Mouse (Mus musculus): ENCODE measurements around the gene Zmynd10. TPM values are rescaled to one million over a fixed set of nuclear protein-coding genes. Genes with fewer than 3 reads are reported as not detected.
"Not testable (repeated sequence)": the region's sequence is repeated elsewhere in the genome, so short reads cannot be mapped to it uniquely, and the experiment has no call there.

Zmynd10 gene
- polyA plus RNA-seq, 1 experiment from 2014 or later = 1.2 TPM

GRCm38 (mm10) chr9:107551890-107552355 is 4.8 kb downstream of the Zmynd10 start:
- DNase-seq (ENCODE audit: low spot score) = no peak
- H3K4me1 ChIP-seq = peaks cover 74% of the 10 kb centered on the region
- H3K27me3 ChIP-seq (replicated peaks; ENCODE audit: low read depth, poor library complexity, severe bottlenecking) = peaks cover 62% of the 10 kb centered on the region

GRCm38 (mm10) chr9:107552690-107553393 is 5.7 kb downstream of the Zmynd10 start:
- Histone ChIP-seq H3K4me3 (peak overlapping the region; percentile 85), H3K27me3 (replicated peaks; ENCODE audit: low read depth, poor library complexity, severe bottlenecking) (peaks cover 56% of the 10 kb centered on the region), H3K4me1 (peaks cover 65% of the 10 kb centered on the region), H3K27ac (replicated peaks) (peak overlapping the region; percentile 88; the same call in 1 of the 2 replicates), H3K9me3 (no peaks in the 10 kb centered on the region), H3K36me3 (replicated peaks) (peaks cover 20% of the 10 kb centered on the region)
- WGBS = 79% methylated on average over 5 of the region's 5 CpGs
- no peak for DNase-seq (ENCODE audit: low spot score)

More at GRCm38 (mm10) chr9:107551890-107552355, 4.8 kb downstream of the Zmynd10 start:
- no peaks in the 10 kb centered on the region for H3K9me3 ChIP-seq
- 4% methylated on average over 8 of the region's 8 CpGs for WGBS
- peaks cover 11% of the 10 kb centered on the region for H3K36me3 ChIP-seq (replicated peaks)
- peak overlapping the region; percentile 85 for H3K4me3 ChIP-seq
- H3K27ac ChIP-seq (replicated peaks) = peak overlapping the region; percentile 88

- WGBS = 7% methylated on average over 37 of the region's 37 CpGs
- no peaks in the 10 kb centered on the region for H3K9me3 ChIP-seq
- no peak for DNase-seq (ENCODE audit: low spot score)
- peaks cover 65% of the 10 kb centered on the region for H3K4me1 ChIP-seq
- H3K4me3 ChIP-seq = peak overlapping the region; percentile 85
- peak overlapping the region; percentile 94 for H3K27ac ChIP-seq (replicated peaks)
- H3K36me3 ChIP-seq (replicated peaks) = peaks cover 29% of the 10 kb centered on the region
- H3K27me3 ChIP-seq (replicated peaks; ENCODE audit: low read depth, poor library complexity, severe bottlenecking) = peaks cover 47% of the 10 kb centered on the region
These were observed 6.6 kb downstream of the Zmynd10 start for GRCm38 (mm10) chr9:107553541-107554318.

GRCm38 (mm10) chr9:107554319-107554825 is 7.3 kb downstream of the Zmynd10 start:
- H3K4me3 ChIP-seq = peak overlapping the region; percentile 85
- H3K27me3 ChIP-seq (replicated peaks; ENCODE audit: low read depth, poor library complexity, severe bottlenecking) = peaks cover 41% of the 10 kb centered on the region
- peak overlapping the region; percentile 94 for H3K27ac ChIP-seq (replicated peaks)
- H3K9me3 ChIP-seq = no peaks in the 10 kb centered on the region
- under 1% methylated on average over 53 of the region's 53 CpGs for WGBS
- peaks cover 36% of the 10 kb centered on the region for H3K36me3 ChIP-seq (replicated peaks)
- peak; percentile 99 for DNase-seq (ENCODE audit: low spot score)
- H3K4me1 ChIP-seq = peaks cover 65% of the 10 kb centered on the region

- DNase-seq (ENCODE audit: low spot score) = peak; percentile 63
These were observed 7.9 kb downstream of the Zmynd10 start for GRCm38 (mm10) chr9:107555031-107555457.

GRCm38 (mm10) chr9:107555701-107556100 is 8.6 kb downstream of the Zmynd10 start:
- peaks cover 27% of the 10 kb centered on the region for H3K27me3 ChIP-seq (replicated peaks; ENCODE audit: low read depth, poor library complexity, severe bottlenecking)
- H3K27ac ChIP-seq (replicated peaks) = peak overlapping the region; percentile 94
- H3K9me3 ChIP-seq = no peaks in the 10 kb centered on the region
- H3K36me3 ChIP-seq (replicated peaks) = peaks cover 49% of the 10 kb centered on the region
- WGBS = 49% methylated on average over 2 of the region's 2 CpGs
- H3K4me1 ChIP-seq = peaks cover 53% of the 10 kb centered on the region
- DNase-seq (ENCODE audit: low spot score) = no peak
- H3K4me3 ChIP-seq = peak overlapping the region; percentile 85

More at GRCm38 (mm10) chr9:107555031-107555457, 7.9 kb downstream of the Zmynd10 start:
- H3K36me3 ChIP-seq (replicated peaks) = peaks cover 42% of the 10 kb centered on the region
- H3K4me3 ChIP-seq = peak overlapping the region; percentile 85
- WGBS = under 1% methylated on average over 23 of the region's 23 CpGs
- H3K4me1 ChIP-seq = peaks cover 60% of the 10 kb centered on the region
- H3K9me3 ChIP-seq = no peaks in the 10 kb centered on the region
- H3K27ac ChIP-seq (replicated peaks) = peak overlapping the region; percentile 94
- peaks cover 34% of the 10 kb centered on the region for H3K27me3 ChIP-seq (replicated peaks; ENCODE audit: low read depth, poor library complexity, severe bottlenecking)

- no peak overlapping the region for H3K27ac ChIP-seq (replicated peaks)
- peaks cover 47% of the 10 kb centered on the region for H3K4me1 ChIP-seq
- H3K9me3 ChIP-seq = no peaks in the 10 kb centered on the region
- no peak for DNase-seq (ENCODE audit: low spot score)
- H3K4me3 ChIP-seq = peak overlapping the region; percentile 85
- H3K36me3 ChIP-seq (replicated peaks) = peaks cover 55% of the 10 kb centered on the region
- 78% methylated on average over 3 of the region's 3 CpGs for WGBS
- peaks cover 21% of the 10 kb centered on the region for H3K27me3 ChIP-seq (replicated peaks; ENCODE audit: low read depth, poor library complexity, severe bottlenecking)
These were observed 9.2 kb downstream of the Zmynd10 start for GRCm38 (mm10) chr9:107556346-107556745.

GRCm38 (mm10) chr9:107563029-107563581 is 16.0 kb downstream of the Zmynd10 start, which contains the start of gene Tusc2:
Gene Tusc2, plus strand, starts transcription at chr9:107563255.
- WGBS = under 1% methylated on average over 46 of the region's 46 CpGs
- peak within 1 kb of the TSS; percentile 82 for H3K27ac ChIP-seq (replicated peaks)
- H3K36me3 ChIP-seq (replicated peaks) = peaks cover 65% of the 10 kb centered on the region
- no peaks in the 10 kb centered on the region for H3K27me3 ChIP-seq (replicated peaks; ENCODE audit: low read depth, poor library complexity, severe bottlenecking)
- peak; percentile 95 for DNase-seq (ENCODE audit: low spot score)
- peaks cover 60% of the 10 kb centered on the region for H3K4me1 ChIP-seq
- no peaks in the 10 kb centered on the region for H3K9me3 ChIP-seq
- H3K4me3 ChIP-seq = peak within 1 kb of the TSS; percentile 95

- H3K27me3 ChIP-seq (replicated peaks; ENCODE audit: low read depth, poor library complexity, severe bottlenecking); H3K27ac ChIP-seq (replicated peaks); DNase-seq (ENCODE audit: low spot score); H3K9me3 ChIP-seq: not testable (repeated sequence)
- 46% methylated on average over 5 of the region's 5 CpGs for WGBS
- H3K4me3 ChIP-seq = peak overlapping the region; percentile 95
- H3K36me3 ChIP-seq (replicated peaks) = peaks cover 47% of the 10 kb centered on the region
- peaks cover 72% of the 10 kb centered on the region for H3K4me1 ChIP-seq
These were observed 18.5 kb downstream of the Zmynd10 start for GRCm38 (mm10) chr9:107565556-107565955.

GRCm38 (mm10) chr9:107566041-107566709 is 19.1 kb downstream of the Zmynd10 start:
- peaks cover 78% of the 10 kb centered on the region for H3K4me1 ChIP-seq
- WGBS = 63% methylated on average over 15 of the region's 15 CpGs
- peak overlapping the region; percentile 95 for H3K27ac ChIP-seq (replicated peaks)
- H3K27me3 ChIP-seq (replicated peaks; ENCODE audit: low read depth, poor library complexity, severe bottlenecking) = no peaks in the 10 kb centered on the region
- H3K4me3 ChIP-seq = peak overlapping the region; percentile 95; the same call in 1 of the 2 replicates
- DNase-seq (ENCODE audit: low spot score) = peak; percentile 84
- H3K9me3 ChIP-seq = no peaks in the 10 kb centered on the region
- H3K36me3 ChIP-seq (replicated peaks) = peaks cover 47% of the 10 kb centered on the region

GRCm38 (mm10) chr9:107566855-107567254 is 19.8 kb downstream of the Zmynd10 start:
- Histone ChIP-seq H3K4me1 (peaks cover 84% of the 10 kb centered on the region), H3K9me3 (no peaks in the 10 kb centered on the region), H3K4me3 (peak overlapping the region; percentile 95), H3K36me3 (replicated peaks) (peaks cover 47% of the 10 kb centered on the region), H3K27me3 (replicated peaks; ENCODE audit: low read depth, poor library complexity, severe bottlenecking) (no peaks in the 10 kb centered on the region), H3K27ac (replicated peaks) (peak overlapping the region; percentile 95)
- DNase-seq (ENCODE audit: low spot score) = no peak
- WGBS = 51% methylated on average over 3 of the region's 3 CpGs
